Mouse (Mus musculus) stomach, embryonic 15.5 days (tissue): ENCODE results near the gene Psmd5. TPM values are rescaled to one million over a fixed set of nuclear protein-coding genes. Genes with fewer than 3 reads are reported as not detected.

Source experiments
- ATAC-seq: fragments of 200-750 bp; cut with Nextera tagmentation; 2 replicates; pipeline ENCODE4 v1.8.0; 2017; ENCODE audit warnings: low read depth, moderate number of reproducible peaks, moderate TSS enrichment; ENCODE audit not compliant: insufficient read depth, low FRiP score
- H3K27ac ChIP-seq: fragments of 300-500 bp; sonication (generic); 2 replicates; pipeline ENCODE4 v1.5.1; 2015; ENCODE audit warnings: mild to moderate bottlenecking, inconsistent platforms
- H3K27me3 ChIP-seq: fragments of 300-500 bp; sonication (generic); replicated peaks from 2 replicates; pipeline ENCODE4 v1.6.1; 2015; ENCODE audit warnings: inconsistent platforms
- H3K36me3 ChIP-seq: fragments of 300-500 bp; sonication (generic); 2 replicates; pipeline ENCODE4 v1.6.1; 2015; ENCODE audit warnings: inconsistent platforms
- H3K4me1 ChIP-seq: fragments of 300-500 bp; sonication (generic); 2 replicates; pipeline ENCODE4 v1.6.1; 2015; ENCODE audit warnings: inconsistent platforms
- H3K4me2 ChIP-seq: fragments of 300-500 bp; sonication (generic); 2 replicates; pipeline ENCODE4 v1.6.1; 2015; ENCODE audit warnings: mild to moderate bottlenecking, inconsistent platforms
- H3K4me3 ChIP-seq: fragments of 300-500 bp; sonication (generic); replicated peaks from 2 replicates; pipeline ENCODE4 v1.5.1; 2015; ENCODE audit warnings: inconsistent platforms
- H3K9ac ChIP-seq: fragments of 300-500 bp; sonication (generic); 2 replicates; pipeline ENCODE4 v1.6.1; 2015; ENCODE audit warnings: inconsistent platforms
- H3K9me3 ChIP-seq: fragments of 300-500 bp; sonication (generic); 2 replicates; pipeline ENCODE4 v1.6.1; 2016; ENCODE audit warnings: inconsistent platforms
- WGBS: fragments of 180-500 bp; shearing (Covaris S2); methylation state at CpG from one replicate; pipeline ENCODE4 v1.1.7; 2015; 5-methylcytosine and 5-hydroxymethylcytosine counted together
- polyA plus RNA-seq: library from polyadenylated mRNA; unstranded; fragments of >200 nt; fragmentation: Nextera tagmentation; extraction: Ambion mirVana; gene quantifications from 2 replicates; pipeline ENCODE4 v1.2.1, GENCODE M21; 2015

Gene Psmd5
- polyA plus RNA-seq, 1 experiment from 2014 or later, result 93.1 TPM

DNA sequence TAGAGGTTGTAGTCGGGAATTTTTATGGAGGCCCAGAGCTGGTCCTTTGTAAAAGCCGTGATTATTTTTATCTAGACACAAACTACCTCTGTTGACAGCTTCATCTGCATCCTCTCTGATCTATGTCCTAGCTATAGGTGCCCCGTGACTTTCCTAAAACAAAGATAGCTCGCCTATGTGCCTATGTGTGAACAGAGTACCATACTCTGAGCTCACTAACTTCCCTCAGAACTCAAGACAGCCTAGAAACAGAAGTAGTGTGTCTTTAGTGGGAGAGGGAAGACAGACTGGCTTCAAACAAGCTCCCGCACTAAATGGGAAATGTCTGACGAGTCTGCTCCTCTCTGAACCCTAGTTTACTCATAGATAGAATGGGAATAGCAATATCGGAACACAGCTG lies 74.4 kb downstream of the Psmd5 start:
- no peak overlapping the region for H3K9ac ChIP-seq
- H3K9me3 ChIP-seq, result no peaks in the 10 kb centered on the region
- H3K27ac ChIP-seq, result peak overlapping the region; percentile 80
- peaks cover 16% of the 10 kb centered on the region for H3K4me1 ChIP-seq
- no peaks in the 10 kb centered on the region for H3K36me3 ChIP-seq
- WGBS, result 78% methylated on average over 7 of the region's 7 CpGs
- no peaks in the 10 kb centered on the region for H3K27me3 ChIP-seq
- ATAC-seq, result no peak
- H3K4me3 ChIP-seq, result peak overlapping the region; percentile 81; the same call in 1 of the 2 replicates
- H3K4me2 ChIP-seq, result peak overlapping the region; percentile 76

Other genes with a start within 250 kb of the Psmd5 start
- 77.6 and 83.2 TPM in 2 replicates for gene Gapvd1, start 119.7 kb downstream of the Psmd5 start, polyA plus RNA-seq
- 941 and 1,038 TPM in 2 replicates for gene Hspa5, start 103.0 kb downstream of the Psmd5 start, polyA plus RNA-seq
- gene Rabepk, start 75.1 kb downstream of the Psmd5 start, polyA plus RNA-seq, result 39.6 and 43.9 TPM in 2 replicates
- 83.6 and 83.9 TPM in 2 replicates for gene Fbxw2, start 48.7 kb downstream of the Psmd5 start, polyA plus RNA-seq
- not detected in 2 replicates for gene Gm34653, start 42.0 kb downstream of the Psmd5 start, polyA plus RNA-seq
- gene Cutal, start 572 bp downstream of the Psmd5 start, polyA plus RNA-seq, result 1.6 and 1.7 TPM in 2 replicates
- gene Phf19, start 39.1 kb upstream of the Psmd5 start, polyA plus RNA-seq, result 5.9 and 7.2 TPM in 2 replicates
- 3.2 and 4.3 TPM in 2 replicates for gene Traf1, start 86.8 kb upstream of the Psmd5 start, polyA plus RNA-seq
- 0.76 and 2.1 TPM in 2 replicates for gene Hc, start 186.5 kb upstream of the Psmd5 start, polyA plus RNA-seq
- gene AI182371, start 226.6 kb upstream of the Psmd5 start, polyA plus RNA-seq, result 0.86 and 2.6 TPM in 2 replicates
- 20.9 and 22.1 TPM in 2 replicates for gene Cntrl, start 234.5 kb upstream of the Psmd5 start, polyA plus RNA-seq